Mouse (Mus musculus) left cerebral cortex, postnatal 4 days (tissue): ENCODE measurements around the gene Cmss1. TPM values are rescaled to one million over a fixed set of nuclear protein-coding genes. Genes with fewer than 3 reads are reported as not detected.

ENCODE experiments used
- DNase-seq: peaks from one replicate; pipeline ENCODE4 v3.0.0-alpha.2; 2022
- intact Hi-C: fragments of 180-260 bp; cut with DNase I; formaldehyde crosslinking; loops from one replicate; pipeline ENCODE4 v1.15.1; 2025
- total RNA-seq, 2 experiments: library from RNA; stranded (reverse); gene quantifications; 2 replicates each; pipeline ENCODE4 v1.2.3; 2021

Gene Cmss1
- total RNA-seq, 2 experiments from 2014 or later = 16.4 to 17.0 TPM

DNA sequence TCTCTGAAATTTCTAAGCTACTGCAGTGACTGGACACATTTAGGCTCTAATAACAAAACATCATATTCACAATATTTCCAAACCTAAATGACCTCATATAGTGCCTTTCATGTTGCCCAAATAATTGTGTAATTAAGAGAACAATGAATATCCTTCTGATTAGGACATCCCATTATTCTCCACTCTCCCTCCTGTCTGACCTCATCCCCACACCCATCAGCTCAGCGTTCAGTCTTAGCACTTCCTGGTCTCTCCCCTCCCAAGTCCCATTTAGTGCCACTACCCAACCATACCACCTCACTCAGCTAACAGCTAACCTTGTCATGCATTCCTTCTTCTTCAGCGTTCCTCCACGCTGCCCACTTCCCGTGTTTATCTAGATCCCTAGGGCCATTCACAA, 123.8 kb downstream of the Cmss1 start:
- intact Hi-C loops = no loop called here
- no peak for DNase-seq

DNA sequence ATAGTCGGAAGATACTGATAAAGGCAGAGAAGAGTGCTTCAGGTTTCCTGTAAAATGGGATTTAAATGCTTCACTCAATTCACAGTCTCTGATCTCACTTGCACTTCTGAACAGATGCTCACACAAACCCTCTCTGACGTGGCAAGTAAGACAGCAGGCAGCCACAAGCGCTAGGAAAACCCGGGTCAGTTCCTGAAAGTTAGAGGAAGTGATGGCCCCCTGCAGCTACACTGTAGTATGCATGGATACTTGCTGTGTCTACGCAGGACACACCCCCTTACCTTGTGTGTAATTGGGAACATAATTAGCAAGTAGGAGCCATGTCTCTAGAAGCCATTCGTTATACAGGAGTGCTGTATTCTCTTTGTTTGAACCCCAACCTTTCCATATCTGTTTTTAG, 124.4 kb downstream of the Cmss1 start:
- no peak for DNase-seq
- intact Hi-C loops = no loop called here

DNA sequence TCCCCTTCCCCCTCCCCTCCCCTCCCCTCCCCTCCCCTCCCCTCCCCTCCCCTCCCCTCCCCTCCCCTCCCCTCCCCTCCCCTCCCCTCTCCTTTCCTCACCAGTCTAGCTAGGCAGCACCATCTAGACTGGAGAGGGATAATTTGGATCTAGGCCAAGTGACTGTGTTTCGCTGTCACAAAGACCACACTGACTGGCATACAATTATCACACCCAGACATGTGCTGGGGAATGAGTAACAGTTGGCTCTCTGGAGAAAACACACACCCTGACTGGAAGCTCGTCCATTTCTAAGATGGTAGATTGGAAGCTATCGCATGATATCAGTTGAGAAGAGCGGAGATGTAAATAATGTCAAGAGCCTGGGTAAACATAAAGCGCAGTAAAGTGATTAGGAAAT, 126.9 kb downstream of the Cmss1 start:
- DNase-seq = no peak
- intact Hi-C loops = no loop called here

DNA sequence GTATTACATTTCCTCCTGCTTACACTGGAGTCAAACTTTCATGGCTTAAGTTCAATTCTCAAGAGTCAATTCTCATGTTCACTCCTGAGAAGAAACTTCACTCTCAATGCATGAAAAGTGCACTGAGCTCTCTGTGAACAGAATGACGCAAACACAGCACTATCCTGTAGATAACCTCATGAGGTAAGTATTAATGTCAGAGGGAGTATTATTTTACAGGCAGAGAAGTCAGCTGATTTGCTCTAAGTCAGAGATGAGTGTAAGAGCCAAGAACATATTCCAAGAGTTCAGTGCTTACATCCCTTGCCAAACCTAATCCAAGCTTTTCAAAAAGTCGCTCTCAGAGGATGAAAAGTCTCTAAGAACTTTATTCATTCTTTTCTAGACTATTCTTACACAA, 128.2 kb downstream of the Cmss1 start:
- DNase-seq = no peak
- intact Hi-C loops = no loop called here

DNA sequence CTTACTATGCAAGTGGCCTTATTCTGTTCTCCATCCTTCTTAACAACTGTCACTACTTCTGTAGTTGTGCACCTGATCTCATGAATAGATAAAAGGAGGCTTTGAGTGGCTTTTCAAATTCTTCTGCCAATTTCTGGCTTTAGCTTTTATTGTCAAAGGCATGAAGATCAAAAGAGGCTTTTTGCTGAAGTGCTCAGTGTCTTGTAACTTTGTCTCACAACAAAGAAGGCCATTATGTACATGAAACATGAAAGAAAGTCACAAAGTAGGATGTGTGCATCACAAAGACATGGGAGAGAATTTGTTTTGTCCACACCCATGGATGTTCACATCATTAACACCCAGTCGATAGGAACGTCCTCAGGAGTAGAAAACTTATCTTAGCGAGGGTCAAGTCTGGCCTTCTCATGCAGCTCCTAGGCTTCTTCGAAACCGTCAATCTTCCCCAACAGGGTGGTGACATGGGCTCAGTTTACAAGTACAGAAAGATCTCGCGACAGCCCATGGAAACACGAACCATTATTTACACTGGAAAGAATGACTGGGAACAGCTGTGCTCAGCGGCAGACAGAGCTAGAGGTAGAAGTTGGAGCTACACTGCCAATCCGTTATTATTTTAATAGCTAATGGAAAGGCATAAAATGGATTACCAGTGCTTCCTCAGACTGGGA, 133.1 kb downstream of the Cmss1 start:
- intact Hi-C loops = no loop called here
- no peak for DNase-seq

DNA sequence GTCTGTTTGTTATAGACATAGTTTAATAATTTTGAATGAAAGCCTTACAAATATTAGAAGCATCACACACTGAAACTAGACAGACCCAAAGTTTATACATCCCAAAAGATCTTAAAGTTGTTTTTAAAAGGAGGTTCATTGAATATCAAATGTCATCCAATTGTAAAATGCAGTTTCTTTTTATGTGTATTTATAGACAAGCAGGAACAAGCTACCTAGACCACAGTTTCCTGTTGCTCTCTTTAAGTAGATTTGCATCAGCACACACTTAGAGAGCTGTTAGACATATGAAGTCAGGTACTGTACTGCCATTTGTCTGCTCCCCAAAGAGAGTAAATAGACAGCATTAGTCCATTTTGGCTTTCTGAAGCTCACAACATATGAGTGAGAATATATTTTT, 135.6 kb downstream of the Cmss1 start:
- DNase-seq = no peak
- intact Hi-C loops = no loop called here

DNA sequence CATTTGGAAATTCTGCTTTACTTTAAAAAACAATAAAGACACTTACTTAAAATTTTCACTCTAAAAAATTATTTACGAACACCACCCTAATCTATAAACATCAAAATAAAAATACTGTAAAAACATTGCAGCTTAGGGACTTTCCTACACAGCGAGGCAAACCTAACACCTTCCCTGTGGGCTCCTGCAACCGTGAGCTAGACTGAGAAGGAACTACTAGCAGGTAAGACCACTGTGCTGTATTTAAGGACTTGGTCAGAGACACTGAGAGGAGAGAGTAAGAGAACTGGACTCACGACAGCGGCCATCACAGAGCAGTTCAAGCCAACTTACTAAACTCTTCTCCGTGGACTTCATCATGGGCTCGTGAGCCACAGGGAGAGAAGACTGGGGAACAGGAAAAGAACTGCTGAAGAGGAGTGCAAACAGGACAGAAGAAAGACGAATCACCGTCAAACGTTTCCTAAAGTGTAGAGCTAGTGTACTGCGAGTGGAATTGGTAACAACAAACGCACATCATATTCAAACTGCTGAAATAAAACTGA, 136.3 kb downstream of the Cmss1 start:
- intact Hi-C loops = no loop called here
- DNase-seq = no peak

DNA sequence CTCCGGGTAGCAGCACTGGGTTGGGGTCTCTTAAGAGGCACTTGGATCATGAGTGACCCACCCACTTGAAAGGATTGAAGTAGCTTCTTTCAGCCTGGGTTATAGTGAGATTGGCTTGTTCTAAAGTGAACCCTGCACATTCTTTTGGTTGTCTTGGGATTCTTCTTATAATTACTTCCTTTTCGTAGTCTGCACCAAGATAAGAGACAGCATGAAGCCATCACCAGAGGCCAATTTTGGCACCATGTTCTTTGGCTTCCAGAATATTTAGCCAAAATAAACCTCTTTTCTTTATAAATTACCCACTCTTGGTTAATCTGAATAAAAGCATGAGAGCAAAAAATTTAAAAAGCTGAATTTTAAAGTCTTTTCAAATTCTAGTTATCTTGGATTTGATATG, 136.8 kb downstream of the Cmss1 start:
- intact Hi-C loops = no loop called here
- no peak for DNase-seq

DNA sequence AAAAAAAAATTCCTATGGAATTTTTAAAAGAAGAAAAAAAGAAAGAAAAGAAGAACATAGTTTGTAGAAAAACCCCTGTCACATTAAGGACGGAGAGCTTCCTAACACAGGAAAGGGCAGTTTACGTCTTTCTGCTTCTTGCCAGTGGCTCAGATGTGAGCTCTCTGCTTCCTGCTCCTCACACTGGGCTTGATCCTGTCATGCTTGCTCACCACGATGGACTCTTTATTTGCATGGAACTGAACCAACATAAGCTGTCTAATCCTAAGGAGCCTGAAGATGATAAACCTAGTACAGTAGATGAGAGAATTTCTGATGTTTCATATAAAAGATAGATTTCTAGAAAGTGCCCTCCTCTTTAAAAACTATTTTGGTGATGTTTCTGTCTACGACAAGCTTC, 137.4 kb downstream of the Cmss1 start:
- intact Hi-C loops = no loop called here
- no peak for DNase-seq

DNA sequence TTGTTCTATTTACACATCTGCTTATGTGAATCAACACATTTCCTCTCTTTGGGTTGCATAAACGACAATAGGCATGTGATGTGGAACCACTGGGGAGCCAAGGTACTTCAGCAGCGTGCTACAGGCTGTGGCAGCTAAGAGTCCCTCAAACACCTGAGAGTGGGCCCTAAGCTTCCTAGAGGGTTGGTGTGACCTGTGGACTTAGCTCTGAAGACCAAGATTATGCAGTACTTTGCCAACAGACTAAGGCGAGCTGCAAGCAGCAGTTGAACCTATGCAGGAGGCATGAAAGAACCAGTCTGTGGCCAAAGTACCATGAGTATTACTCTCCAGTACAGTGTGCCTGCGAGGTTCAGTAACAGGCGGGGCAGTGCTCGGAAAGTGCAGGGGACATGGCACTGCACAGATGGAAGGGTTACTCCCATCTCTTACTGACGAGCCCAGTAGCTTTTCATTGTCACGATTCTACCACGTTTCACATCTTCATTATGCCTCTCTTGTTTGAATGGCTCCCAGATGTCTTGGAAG, 141.2 kb downstream of the Cmss1 start:
- no peak for DNase-seq
- intact Hi-C loops = no loop called here

DNA sequence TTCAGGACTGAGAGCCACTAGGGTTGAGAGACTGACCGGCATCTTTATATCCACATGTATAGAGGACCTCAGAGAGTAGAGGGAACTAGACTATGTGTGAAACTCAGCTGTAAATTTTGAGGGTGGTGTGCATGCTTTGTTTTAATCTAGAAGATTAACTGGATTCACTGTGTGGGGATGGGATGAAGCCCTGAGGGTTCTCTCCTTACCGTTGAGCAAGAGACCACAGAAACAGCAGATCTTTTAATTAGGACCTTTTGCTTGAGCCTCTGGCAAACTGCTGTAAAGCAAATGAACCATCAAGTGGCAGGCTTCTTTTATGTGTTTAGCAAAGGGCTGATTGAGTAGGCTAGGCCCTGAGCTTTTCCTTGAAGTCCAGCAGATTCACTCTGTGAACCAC, 150.7 kb downstream of the Cmss1 start:
- intact Hi-C loops = no loop called here
- DNase-seq = no peak

DNA sequence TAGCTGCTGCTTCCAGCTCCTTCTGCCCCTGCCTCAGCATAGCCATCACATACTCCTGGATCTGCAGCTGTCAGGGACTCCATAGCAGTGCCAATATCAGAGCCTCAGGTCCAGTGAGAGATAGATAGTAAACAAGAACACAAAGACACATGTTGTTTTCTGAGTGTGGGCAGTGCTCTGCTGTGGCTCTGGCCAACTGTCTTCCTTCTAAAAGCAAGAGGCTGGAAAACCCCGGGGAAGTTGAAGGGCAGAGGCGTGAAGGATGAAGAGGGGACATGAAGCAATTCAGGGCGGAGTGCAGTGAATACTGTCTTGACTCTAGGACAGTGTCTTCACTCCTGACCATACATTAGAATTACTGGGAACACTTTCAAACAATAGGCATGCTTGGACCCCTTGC, 151.1 kb downstream of the Cmss1 start:
- intact Hi-C loops = no loop called here
- no peak for DNase-seq

DNA sequence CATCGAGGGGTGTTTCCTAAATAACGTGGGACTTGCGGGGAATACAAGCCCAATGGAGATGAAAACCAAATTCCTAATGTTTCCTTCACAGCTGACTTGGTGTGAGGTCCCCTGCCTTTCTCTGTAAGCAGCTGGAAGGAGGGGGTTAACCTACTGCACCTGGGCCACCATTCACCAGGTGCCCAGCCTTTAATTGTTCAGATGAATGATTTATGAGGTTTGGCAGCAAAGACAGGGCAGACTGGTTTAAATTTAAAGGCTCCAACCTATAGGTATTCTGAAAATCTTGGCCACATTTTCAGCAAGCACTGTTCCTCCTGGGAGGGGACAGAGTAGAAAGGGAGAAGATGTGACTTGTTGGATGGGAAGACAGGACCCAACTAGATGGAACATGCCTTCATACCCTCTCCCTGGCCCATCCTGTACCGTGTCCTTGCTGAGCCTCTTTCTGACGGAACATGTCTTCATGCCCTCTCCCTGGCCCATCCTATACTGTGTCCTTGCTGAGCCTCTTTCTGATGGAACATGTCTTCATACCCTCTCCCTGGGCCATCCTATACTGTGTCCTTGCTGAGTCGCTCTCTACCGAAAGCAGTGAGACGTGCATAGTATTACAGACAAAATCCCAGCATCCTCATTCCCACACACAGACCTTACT, 152.4 kb downstream of the Cmss1 start:
- intact Hi-C loops = no loop called here
- DNase-seq = no peak

DNA sequence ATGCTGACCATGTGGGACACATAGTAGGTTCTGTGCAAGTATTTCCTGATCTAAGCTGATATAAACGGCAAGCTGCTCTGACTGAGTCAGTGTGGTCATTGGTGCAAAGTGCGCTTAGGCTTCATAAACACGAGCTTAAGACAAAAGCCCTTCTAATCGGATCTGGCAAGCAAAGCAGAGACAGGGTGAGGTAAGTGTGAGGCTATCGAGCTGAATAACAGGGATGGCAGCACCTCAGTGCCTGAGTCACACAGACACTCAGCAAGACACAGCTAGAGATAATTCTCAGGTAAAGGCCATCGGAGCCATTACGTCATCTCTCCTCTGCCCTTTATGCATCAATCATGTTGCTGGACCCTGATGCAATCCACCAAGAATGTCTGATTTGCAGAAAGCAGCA, 153.7 kb downstream of the Cmss1 start:
- intact Hi-C loops = no loop called here
- no peak for DNase-seq

DNA sequence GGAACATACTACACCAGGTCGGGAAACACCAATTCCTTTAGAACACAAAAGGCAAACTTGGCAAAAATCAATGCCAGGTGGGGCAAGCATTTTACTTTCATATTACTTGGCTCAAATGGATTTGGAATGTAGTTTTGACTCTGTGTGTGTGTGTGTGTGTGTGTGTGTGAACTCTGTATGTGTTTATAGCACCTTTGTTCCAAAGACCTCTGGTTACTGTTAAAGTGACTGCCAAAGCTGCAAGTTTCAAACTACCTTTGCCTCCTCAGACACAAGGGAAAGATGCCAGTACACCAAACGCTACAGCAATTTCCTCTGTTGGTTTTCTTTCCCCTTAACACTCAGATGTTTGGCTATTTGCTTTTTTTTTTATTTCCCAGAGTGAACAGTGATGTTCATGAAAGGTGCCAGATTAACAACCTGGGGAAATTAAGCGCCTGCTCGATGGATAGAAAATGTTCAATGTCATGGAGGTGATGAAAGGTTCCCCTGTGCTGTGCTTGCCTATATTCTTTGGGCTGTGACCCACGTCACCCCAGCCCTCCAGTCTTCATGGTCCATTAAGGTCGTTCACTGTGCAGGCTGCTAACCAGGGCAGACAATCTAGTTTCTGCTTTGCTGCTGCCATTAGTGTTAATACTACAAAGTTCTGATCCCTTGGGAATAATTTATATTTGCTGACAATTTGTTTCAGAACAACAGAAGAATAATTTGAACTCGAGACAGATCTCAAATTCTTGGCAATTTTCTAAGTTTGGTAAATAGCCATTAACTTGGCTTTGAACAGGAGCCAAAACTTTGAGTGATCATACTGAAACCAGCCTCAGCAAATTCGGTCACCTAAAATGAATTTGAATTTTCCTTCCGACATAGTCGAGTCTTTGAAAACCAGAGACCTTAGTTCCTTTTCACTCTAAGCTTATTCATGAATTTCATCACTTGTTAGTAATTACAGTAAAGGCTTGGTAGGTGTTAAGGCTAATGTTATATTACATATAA, 161.3 kb downstream of the Cmss1 start:
- DNase-seq = no peak
- intact Hi-C loops = no loop called here

DNA sequence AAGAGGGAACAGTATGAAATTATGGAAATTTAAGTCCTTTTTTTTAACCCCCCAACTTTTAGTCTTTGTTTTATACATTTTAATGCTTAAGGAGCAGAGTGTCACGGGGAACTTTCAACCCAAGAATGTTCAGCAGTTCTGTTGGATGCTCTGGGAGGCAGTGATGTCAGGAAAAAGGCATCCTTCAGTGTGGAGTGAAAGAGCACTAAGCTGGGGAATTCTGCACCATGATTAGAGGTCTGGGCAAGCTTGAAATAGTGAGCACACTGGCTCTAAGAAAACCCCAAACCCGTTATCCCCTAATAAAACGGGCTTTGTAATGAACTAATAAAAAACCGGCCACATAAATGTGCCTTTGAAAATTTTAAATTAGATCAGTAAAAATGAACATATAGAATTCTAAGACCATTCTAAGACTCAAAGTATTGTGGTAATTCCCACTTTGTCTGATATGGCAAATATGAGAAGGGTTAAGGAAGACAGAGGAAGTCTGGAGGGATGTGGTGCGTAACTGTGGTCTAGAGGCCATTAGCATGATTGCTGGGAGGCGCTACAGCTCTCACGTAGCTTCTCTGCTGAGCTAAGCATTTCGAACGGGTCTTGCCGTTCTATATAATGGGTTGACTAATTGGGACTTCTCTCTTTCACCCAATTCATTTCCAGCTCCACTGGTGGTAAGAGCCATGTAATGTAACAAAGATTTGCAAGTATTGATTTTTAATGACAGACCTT, 165.8 kb downstream of the Cmss1 start:
- intact Hi-C loops = no loop called here
- no peak for DNase-seq

DNA sequence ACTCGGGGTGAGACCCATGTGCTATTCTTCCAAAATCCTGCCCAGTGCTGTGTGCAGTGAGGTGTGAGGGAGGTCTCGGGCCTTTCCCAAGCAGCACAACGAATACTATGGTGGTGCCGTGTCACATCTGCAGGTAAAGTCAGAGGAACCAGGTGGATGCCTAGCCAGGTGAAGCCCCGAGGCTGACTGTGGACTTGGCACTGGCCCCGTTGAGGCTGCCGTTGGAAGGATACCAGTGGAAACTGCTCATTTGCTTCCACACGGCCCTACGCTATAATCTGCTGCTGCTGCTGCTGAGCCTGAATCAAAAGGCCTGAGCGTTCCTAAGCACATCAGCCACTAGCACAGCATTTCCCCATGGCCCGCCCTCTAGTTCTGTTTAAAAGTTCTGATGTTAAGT, 167.5 kb downstream of the Cmss1 start:
- intact Hi-C loops = no loop called here
- no peak for DNase-seq

DNA sequence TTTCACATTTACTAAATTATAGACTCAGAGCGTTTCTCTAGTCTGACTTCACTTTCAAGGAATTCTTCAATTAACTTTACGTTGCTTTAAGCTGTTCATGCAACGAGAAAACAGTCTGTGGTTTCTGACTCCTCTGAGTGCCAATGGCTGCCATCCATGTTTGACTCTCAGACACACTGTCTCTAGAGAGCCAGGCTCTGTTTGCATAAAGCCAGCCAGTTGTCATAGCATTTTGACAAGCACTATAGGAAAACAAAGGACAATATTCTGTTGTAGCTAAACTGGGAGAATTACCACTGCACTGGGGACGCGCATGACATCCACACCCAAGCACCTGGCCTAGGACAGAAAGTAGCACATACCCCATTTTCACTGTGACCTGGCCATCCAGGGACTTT, 168.4 kb downstream of the Cmss1 start:
- intact Hi-C loops = no loop called here
- DNase-seq = no peak

DNA sequence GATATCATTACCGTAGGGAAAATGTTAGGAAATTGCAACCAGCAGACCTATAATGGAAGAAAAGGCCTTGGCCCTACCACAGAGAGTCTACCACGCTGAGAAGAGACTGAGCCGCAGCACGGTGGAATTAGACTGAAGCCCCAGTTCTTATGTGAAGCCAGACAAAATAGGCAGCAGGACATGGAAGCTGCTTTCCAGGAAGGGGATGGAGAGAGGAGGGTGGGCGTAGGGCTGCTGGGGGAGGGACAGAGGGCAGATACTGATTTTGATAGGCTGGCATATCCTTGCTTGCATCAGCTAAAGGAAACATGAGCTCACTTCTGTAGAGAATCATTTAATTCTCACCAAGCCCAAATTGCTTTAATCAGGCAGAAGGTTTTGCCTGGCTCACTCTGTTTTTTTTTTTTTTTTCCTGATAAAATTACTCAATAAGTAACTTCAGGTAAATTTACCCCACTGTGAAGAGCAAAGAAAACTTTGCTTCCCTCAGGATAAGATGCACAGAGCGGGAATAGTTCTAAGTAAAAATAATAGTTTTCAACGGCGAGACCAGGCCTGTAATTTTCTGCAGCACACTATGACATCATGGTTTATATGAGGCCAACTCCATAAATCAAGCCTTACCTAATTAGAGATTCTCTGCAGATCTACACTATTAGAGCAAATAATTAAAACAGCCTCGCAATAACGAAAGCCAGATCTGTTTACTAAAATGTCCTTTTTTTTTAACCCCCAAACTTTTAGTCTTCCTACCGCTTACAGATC, 169.0 kb downstream of the Cmss1 start:
- intact Hi-C loops = no loop called here
- DNase-seq = no peak

DNA sequence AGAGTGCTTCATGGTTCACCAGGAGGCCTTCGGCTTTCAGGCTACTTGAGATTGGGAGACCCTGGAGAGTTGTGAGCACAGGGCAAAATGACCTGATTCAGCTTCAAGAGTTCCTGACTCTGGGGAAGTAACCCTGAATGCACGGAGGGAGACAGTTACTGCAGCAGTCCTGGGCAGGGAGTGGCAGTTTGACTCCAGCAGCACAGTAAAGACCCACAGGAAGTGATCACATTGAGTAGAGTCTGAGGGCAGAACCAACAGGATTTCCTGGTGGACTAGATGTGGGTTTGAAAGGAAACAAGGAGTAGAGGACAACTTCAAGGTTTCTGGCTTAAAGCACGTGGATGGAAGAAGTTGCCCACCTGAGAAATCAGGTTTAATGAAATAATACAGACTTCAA, 172.0 kb downstream of the Cmss1 start:
- intact Hi-C loops = no loop called here
- no peak for DNase-seq
